Mouse (Mus musculus): ENCODE measurements around the gene Srgap1. TPM values are rescaled to one million over a fixed set of nuclear protein-coding genes. Genes with fewer than 3 reads are reported as not detected.

Srgap1 gene
- polyA plus RNA-seq, 1 experiment = 1.6 TPM

DNA sequence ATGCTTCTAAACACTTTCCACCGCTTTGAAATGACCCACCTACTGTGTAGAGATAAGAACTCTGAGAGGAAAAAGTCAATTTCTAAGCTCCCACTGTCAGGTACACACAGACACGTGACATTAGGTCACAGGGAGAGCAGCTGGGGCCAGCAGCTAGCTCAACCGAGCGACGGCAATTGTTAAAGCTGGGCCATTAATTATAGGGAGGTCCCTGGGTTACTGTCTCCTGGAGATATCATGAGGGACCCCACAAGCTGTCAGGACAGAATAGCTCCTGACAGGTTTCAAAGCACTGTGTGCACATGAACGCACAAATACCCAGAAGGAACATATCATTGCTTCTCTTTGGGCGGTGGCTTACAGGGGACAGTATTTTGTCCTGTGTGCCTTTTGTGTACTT, 229.1 kb downstream of the Srgap1 start:
- Histone ChIP-seq H3K27ac (ENCODE audit: insufficient read depth, low read depth, low read length) (no peak overlapping the region), H3K36me3 (ENCODE audit: control insufficient read depth, insufficient read depth, low read length) (no peaks in the 10 kb centered on the region), H3K4me3 (ENCODE audit: low read depth, low read length) (no peak overlapping the region), H3K27me3 (ENCODE audit: control insufficient read depth, insufficient read depth, low read length) (no peaks in the 10 kb centered on the region), H3K4me1 (ENCODE audit: control insufficient read depth, insufficient read depth, insufficient read length, low read length) (no peaks in the 10 kb centered on the region)
- TF ChIP-seq CTCF (IDR thresholded peaks at IDR 0.05; ENCODE audit: extremely low read depth, insufficient read length, insufficient replicate concordance, low read depth, low read length) (no peak), POLR2A (IDR thresholded peaks at IDR 0.05; ENCODE audit: low read depth, low read length) (no peak)
- 62% methylated on average over 7 of the region's 7 CpGs for WGBS

DNA sequence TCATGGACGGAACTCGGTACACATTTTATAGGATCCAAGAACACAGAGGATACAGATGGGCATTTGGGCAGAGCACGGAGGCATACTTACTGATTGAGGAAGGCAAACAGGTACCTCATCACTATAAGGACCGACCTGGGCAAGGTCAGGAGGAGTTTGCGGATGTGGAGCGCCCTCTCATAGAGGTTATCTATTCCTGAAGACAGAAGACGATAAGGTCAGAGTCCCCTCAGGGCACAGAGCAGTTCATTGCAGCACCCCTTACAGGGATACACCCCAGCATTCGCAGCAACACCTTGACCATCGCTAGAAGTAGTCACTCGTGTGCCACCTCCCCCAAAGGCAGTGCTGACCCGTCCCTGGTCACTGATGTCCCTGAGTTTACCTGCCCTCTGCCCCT, 239.3 kb downstream of the Srgap1 start:
- Histone ChIP-seq H3K27ac (ENCODE audit: insufficient read depth, low read depth, low read length) (no peak overlapping the region), H3K4me3 (ENCODE audit: low read depth, low read length) (no peak overlapping the region), H3K27me3 (ENCODE audit: control insufficient read depth, insufficient read depth, low read length) (no peaks in the 10 kb centered on the region), H3K4me1 (ENCODE audit: control insufficient read depth, insufficient read depth, insufficient read length, low read length) (no peaks in the 10 kb centered on the region), H3K36me3 (ENCODE audit: control insufficient read depth, insufficient read depth, low read length) (no peaks in the 10 kb centered on the region)
- WGBS = 86% methylated on average over 11 of the region's 11 CpGs
- no peak for TF ChIP-seq POLR2A (IDR thresholded peaks at IDR 0.05; ENCODE audit: low read depth, low read length)
- no peak for TF ChIP-seq CTCF (IDR thresholded peaks at IDR 0.05; ENCODE audit: extremely low read depth, insufficient read length, insufficient replicate concordance, low read depth, low read length)

GRCm38 (mm10) chr10:121806806-121807205, 240.3 kb downstream of the Srgap1 start:
- Histone ChIP-seq H3K27me3 (ENCODE audit: control insufficient read depth, insufficient read depth, low read length) (no peaks in the 10 kb centered on the region), H3K4me3 (ENCODE audit: low read depth, low read length) (no peak overlapping the region), H3K27ac (ENCODE audit: insufficient read depth, low read depth, low read length) (no peak overlapping the region), H3K4me1 (ENCODE audit: control insufficient read depth, insufficient read depth, insufficient read length, low read length) (no peaks in the 10 kb centered on the region), H3K36me3 (ENCODE audit: control insufficient read depth, insufficient read depth, low read length) (no peaks in the 10 kb centered on the region)
- no peak for TF ChIP-seq CTCF (IDR thresholded peaks at IDR 0.05; ENCODE audit: extremely low read depth, insufficient read length, insufficient replicate concordance, low read depth, low read length)
- TF ChIP-seq POLR2A (IDR thresholded peaks at IDR 0.05; ENCODE audit: low read depth, low read length) = no peak
- 91% methylated on average over 11 of the region's 11 CpGs for WGBS

- 73% methylated on average over 11 of the region's 11 CpGs for WGBS
- Histone ChIP-seq H3K36me3 (ENCODE audit: control insufficient read depth, insufficient read depth, low read length) (no peaks in the 10 kb centered on the region), H3K4me1 (ENCODE audit: control insufficient read depth, insufficient read depth, insufficient read length, low read length) (no peaks in the 10 kb centered on the region), H3K4me3 (ENCODE audit: low read depth, low read length) (no peak overlapping the region), H3K27ac (ENCODE audit: insufficient read depth, low read depth, low read length) (no peak overlapping the region), H3K27me3 (ENCODE audit: control insufficient read depth, insufficient read depth, low read length) (no peaks in the 10 kb centered on the region)
- TF ChIP-seq CTCF (IDR thresholded peaks at IDR 0.05; ENCODE audit: extremely low read depth, insufficient read length, insufficient replicate concordance, low read depth, low read length) = no peak
These were observed 241.2 kb downstream of the Srgap1 start for GRCm38 (mm10) chr10:121805933-121806341.

DNA sequence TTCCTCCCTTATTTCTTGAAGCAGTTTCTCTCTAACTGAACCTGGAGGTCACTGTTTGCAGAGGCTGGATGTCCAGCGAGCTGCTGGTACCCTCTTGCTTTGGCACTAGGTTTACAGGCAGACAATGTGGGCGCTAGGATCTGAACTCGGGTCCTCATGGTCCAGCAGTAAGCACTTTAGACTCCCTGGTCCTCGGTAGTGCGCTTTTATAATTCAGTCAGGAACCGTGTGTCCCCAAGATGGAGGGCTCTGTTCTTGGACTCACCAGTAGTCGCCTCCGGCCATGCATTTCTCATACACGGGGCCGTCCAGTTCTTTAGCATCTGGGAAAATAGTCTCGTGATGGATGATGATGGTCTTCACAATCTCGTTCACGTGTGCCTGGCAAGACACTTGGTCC, 242.6 kb downstream of the Srgap1 start:
- H3K27me3 ChIP-seq (ENCODE audit: control insufficient read depth, insufficient read depth, low read length) = no peaks in the 10 kb centered on the region
- H3K27ac ChIP-seq (ENCODE audit: insufficient read depth, low read depth, low read length) = no peak overlapping the region
- H3K36me3 ChIP-seq (ENCODE audit: control insufficient read depth, insufficient read depth, low read length) = no peaks in the 10 kb centered on the region
- no peak overlapping the region for H3K4me3 ChIP-seq (ENCODE audit: low read depth, low read length)
- TF ChIP-seq POLR2A (IDR thresholded peaks at IDR 0.05; ENCODE audit: low read depth, low read length) (no peak), CTCF (IDR thresholded peaks at IDR 0.05; ENCODE audit: extremely low read depth, insufficient read length, insufficient replicate concordance, low read depth, low read length) (no peak)
- no peaks in the 10 kb centered on the region for H3K4me1 ChIP-seq (ENCODE audit: control insufficient read depth, insufficient read depth, insufficient read length, low read length)
- 91% methylated on average over 13 of the region's 13 CpGs for WGBS

- H3K4me3 ChIP-seq (ENCODE audit: low read depth, low read length) = no peak overlapping the region
- no peak for TF ChIP-seq POLR2A (IDR thresholded peaks at IDR 0.05; ENCODE audit: low read depth, low read length)
- no peak for TF ChIP-seq CTCF (IDR thresholded peaks at IDR 0.05; ENCODE audit: extremely low read depth, insufficient read length, insufficient replicate concordance, low read depth, low read length)
- WGBS = 89% methylated on average over 13 of the region's 13 CpGs
These were observed 247.1 kb downstream of the Srgap1 start for GRCm38 (mm10) chr10:121800041-121800440.

DNA sequence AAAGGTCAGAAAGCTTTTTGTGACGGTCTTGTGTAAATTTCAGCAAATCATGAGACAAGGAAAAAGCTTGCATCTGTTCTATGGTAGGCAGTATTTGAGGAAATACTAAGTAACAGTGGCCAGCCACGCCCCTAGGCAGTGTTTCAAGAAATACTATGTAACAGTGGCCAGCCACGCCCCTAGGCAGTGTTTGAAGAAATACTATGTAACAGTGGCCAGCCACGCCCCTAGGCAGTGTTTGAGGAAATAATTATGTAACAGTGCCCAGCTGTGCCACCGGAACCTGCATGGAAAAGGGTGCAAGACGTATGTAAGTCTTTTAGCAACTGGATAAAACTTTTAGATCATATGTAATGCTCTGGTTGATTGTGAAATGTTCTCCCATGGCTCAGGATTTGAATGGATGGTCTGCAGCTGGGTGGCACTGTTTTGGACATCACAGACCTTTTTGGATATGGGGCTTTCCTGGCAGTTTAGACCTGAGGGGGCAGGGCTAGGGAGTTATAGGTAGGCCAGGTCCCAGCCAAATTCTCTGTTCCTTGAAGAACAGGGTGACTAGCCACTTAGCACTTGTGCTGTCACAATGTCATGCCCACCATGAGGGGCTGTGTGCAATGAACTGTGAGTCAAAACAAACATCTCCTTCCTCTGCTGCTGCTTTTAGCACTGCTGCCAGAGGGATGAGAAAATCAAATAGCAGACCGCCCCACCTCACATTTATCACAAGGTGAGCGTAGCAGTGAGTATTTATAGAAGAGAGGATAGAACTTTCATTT, 250.9 kb downstream of the Srgap1 start:
- H3K4me3 ChIP-seq (ENCODE audit: low read depth, low read length) = no peak overlapping the region
- H3K4me1 ChIP-seq (ENCODE audit: control insufficient read depth, insufficient read depth, insufficient read length, low read length) = peaks cover 4% of the 10 kb centered on the region; the same call in 1 of the 2 replicates
- TF ChIP-seq POLR2A (IDR thresholded peaks at IDR 0.05; ENCODE audit: low read depth, low read length) (no peak), CTCF (IDR thresholded peaks at IDR 0.05; ENCODE audit: extremely low read depth, insufficient read length, insufficient replicate concordance, low read depth, low read length) (no peak)
- no peak overlapping the region for H3K27ac ChIP-seq (ENCODE audit: insufficient read depth, low read depth, low read length)
- 19% methylated on average over 8 of the region's 8 CpGs for WGBS
- no peaks in the 10 kb centered on the region for H3K36me3 ChIP-seq (ENCODE audit: control insufficient read depth, insufficient read depth, low read length)
- H3K27me3 ChIP-seq (ENCODE audit: control insufficient read depth, insufficient read depth, low read length) = no peaks in the 10 kb centered on the region

More at GRCm38 (mm10) chr10:121800041-121800440, 247.1 kb downstream of the Srgap1 start:
- Histone ChIP-seq H3K4me1 (ENCODE audit: control insufficient read depth, insufficient read depth, insufficient read length, low read length) (peaks cover 4% of the 10 kb centered on the region; the same call in 1 of the 2 replicates), H3K36me3 (ENCODE audit: control insufficient read depth, insufficient read depth, low read length) (no peaks in the 10 kb centered on the region), H3K27me3 (ENCODE audit: control insufficient read depth, insufficient read depth, low read length) (no peaks in the 10 kb centered on the region), H3K27ac (ENCODE audit: insufficient read depth, low read depth, low read length) (no peak overlapping the region)
